Mouse (Mus musculus): ENCODE results near the gene Abcc5.
"Not testable (repeated sequence)": the region's sequence is repeated elsewhere in the genome, so short reads cannot be mapped to it uniquely, and the experiment has no call there.

The Abcc5 gene

GRCm38 (mm10) chr16:20425855-20426598, at the start of gene Abcc5:
Gene Abcc5 (minus strand): TSS chr16:20426394.
- peak; percentile 95 for DNase-seq

- no peak for DNase-seq
Measured at GRCm38 (mm10) chr16:20475335-20475734, 49.1 kb upstream of the Abcc5 start.

- DNase-seq = no peak
Measured at GRCm38 (mm10) chr16:20474786-20475185, 48.6 kb upstream of the Abcc5 start.

- no peak for DNase-seq
Measured at GRCm38 (mm10) chr16:20474211-20474610, 48.0 kb upstream of the Abcc5 start.

GRCm38 (mm10) chr16:20473748-20474147, 47.6 kb upstream of the Abcc5 start:
- no peak for DNase-seq

- DNase-seq = no peak
Measured at GRCm38 (mm10) chr16:20471686-20472085, 45.5 kb upstream of the Abcc5 start.

GRCm38 (mm10) chr16:20470981-20471380, 44.8 kb upstream of the Abcc5 start:
- DNase-seq = no peak

GRCm38 (mm10) chr16:20464725-20465124, 38.5 kb upstream of the Abcc5 start:
- no peak for DNase-seq

GRCm38 (mm10) chr16:20458736-20459135, 32.5 kb upstream of the Abcc5 start:
- DNase-seq = not testable (repeated sequence)

GRCm38 (mm10) chr16:20456106-20456505, 29.9 kb upstream of the Abcc5 start:
- no peak for DNase-seq

- DNase-seq = no peak
Measured at GRCm38 (mm10) chr16:20454155-20454654, 28.0 kb upstream of the Abcc5 start.

- no peak for DNase-seq
Measured at GRCm38 (mm10) chr16:20451774-20452173, 25.6 kb upstream of the Abcc5 start.

- no peak for DNase-seq
Measured at GRCm38 (mm10) chr16:20445871-20446270, 19.7 kb upstream of the Abcc5 start.

- no peak for DNase-seq
Measured at GRCm38 (mm10) chr16:20444831-20445388, 18.7 kb upstream of the Abcc5 start.

- no peak for DNase-seq
Measured at GRCm38 (mm10) chr16:20442871-20443270, 16.7 kb upstream of the Abcc5 start.

- DNase-seq = no peak
Measured at GRCm38 (mm10) chr16:20438673-20439415, 12.7 kb upstream of the Abcc5 start.

- not testable (repeated sequence) for DNase-seq
Measured at GRCm38 (mm10) chr16:20438046-20438445, 11.9 kb upstream of the Abcc5 start.

GRCm38 (mm10) chr16:20436281-20436680, 10.1 kb upstream of the Abcc5 start:
- no peak for DNase-seq

GRCm38 (mm10) chr16:20429328-20429727, 3.1 kb upstream of the Abcc5 start:
- DNase-seq = no peak

- peak; percentile 35 for DNase-seq
Measured at GRCm38 (mm10) chr16:20427566-20427965, 1.4 kb upstream of the Abcc5 start.

- peak; percentile 55 for DNase-seq
Measured at GRCm38 (mm10) chr16:20424719-20425650, 1.2 kb downstream of the Abcc5 start.

- no peak for DNase-seq
Measured at GRCm38 (mm10) chr16:20424226-20424663, 1.9 kb downstream of the Abcc5 start.
